Mouse (Mus musculus): ENCODE measurements at regions not wholly inside any gene's neighbourhood (a gene's known extent, or its start where the extent isn't known, plus 50 kb on each side); places are given as distances from the start of the nearest gene placed in this dataset.

DNA sequence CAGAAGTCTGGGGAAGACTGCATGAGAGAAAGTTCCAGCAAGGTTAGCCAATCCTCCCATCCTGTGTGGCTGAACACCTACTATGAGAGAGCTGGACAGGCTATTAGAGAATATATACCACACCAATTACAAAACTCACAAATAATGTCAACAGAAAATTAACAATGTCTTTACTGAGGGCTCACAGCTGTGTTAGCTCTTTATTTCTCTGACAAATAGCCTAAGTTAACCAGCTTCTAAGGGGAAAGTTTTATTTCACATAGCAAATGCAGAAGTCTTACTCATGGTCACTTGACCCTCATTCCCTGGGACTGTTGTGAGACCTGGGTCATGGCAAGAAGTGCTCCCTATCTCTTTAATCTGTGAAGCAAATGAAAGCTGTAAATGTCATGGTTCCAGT is 261.0 kb upstream of the Mctp2 start:
- ATAC-seq (replicated peaks; ENCODE audit: insufficient number of reproducible peaks, low FRiP score, low TSS enrichment, poor library complexity, severe bottlenecking), result no peak

DNA sequence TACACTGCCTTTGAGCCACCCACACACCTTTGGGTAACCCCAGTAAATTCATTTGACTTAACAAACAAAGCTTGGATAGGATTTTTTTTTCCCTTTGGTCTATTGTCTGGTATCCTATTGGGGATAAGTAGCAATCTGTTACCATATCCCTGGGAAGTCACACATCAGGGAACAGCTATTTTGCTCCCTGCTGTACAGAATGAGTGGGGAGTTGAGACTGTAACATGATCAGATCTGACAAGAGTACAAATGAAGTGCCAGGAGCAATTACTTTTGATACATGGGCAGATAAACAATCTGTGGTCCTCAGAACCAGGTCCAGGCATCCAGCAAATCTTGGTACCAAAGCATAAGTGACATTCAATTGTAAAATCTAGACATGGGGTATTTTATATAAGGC is 262.8 kb upstream of the Mctp2 start:
- ATAC-seq (replicated peaks; ENCODE audit: insufficient number of reproducible peaks, low FRiP score, low TSS enrichment, poor library complexity, severe bottlenecking), result no peak

DNA sequence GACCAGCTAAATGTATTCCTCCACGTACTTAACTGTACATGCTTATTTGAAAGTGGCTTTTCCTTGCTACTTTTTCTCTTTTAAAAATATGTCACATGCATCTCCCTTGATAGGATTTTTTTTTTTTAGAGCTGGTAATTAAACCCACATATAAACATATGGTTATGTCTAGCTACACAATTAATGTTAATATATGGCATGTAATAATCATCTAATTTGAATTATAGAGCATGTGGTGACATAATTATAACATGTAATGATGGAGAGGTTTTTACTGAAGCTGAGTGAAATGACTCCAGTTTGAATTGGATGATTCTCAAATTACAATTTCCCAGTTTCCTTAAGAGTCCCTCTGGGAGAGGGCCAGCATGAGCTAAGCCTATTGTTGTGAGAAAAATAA is 267.9 kb upstream of the Mctp2 start:
- no peak for ATAC-seq (replicated peaks; ENCODE audit: insufficient number of reproducible peaks, low FRiP score, low TSS enrichment, poor library complexity, severe bottlenecking)

DNA sequence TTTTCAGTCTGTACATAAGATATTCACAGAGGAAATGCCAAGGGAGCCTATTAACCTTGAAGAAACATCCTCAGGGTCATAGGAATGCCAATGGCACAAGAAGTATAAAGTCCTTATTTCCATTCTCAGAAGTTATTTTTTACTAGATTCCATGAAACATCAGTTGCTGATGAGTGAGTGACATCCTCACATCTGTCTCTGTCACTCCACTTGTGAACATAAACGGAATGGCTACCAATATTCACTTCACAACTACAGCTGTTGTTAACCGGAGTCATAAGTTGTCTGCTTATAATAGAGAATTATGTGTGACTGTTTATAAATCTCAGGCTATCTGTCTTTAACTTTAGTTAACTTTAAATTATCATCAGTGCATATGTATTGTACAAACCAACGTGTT is 278.0 kb upstream of the Mctp2 start:
- ATAC-seq (replicated peaks; ENCODE audit: insufficient number of reproducible peaks, low FRiP score, low TSS enrichment, poor library complexity, severe bottlenecking), result no peak

DNA sequence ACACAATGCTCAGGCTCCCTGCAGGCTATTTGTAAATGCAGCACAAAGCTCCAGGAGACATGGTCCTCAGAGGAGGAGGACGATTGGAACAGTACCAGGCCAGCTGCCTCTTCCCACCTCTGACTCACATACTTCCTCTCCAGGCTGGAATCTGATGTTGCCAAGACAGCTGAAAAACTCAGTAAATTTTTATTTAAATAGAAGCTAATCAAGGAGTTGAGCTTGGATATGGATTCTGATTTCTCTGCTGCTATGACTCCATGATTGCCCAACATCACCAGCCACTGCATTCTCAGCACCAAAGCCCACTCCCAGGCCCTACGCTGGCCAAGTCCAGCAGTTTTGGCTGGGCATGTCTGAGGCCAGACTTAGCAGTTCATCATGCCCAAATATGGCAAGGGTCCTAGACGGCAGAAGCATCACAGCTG is 282.8 kb upstream of the Mctp2 start:
- no peak for ATAC-seq (replicated peaks; ENCODE audit: insufficient number of reproducible peaks, low FRiP score, low TSS enrichment, poor library complexity, severe bottlenecking)

DNA sequence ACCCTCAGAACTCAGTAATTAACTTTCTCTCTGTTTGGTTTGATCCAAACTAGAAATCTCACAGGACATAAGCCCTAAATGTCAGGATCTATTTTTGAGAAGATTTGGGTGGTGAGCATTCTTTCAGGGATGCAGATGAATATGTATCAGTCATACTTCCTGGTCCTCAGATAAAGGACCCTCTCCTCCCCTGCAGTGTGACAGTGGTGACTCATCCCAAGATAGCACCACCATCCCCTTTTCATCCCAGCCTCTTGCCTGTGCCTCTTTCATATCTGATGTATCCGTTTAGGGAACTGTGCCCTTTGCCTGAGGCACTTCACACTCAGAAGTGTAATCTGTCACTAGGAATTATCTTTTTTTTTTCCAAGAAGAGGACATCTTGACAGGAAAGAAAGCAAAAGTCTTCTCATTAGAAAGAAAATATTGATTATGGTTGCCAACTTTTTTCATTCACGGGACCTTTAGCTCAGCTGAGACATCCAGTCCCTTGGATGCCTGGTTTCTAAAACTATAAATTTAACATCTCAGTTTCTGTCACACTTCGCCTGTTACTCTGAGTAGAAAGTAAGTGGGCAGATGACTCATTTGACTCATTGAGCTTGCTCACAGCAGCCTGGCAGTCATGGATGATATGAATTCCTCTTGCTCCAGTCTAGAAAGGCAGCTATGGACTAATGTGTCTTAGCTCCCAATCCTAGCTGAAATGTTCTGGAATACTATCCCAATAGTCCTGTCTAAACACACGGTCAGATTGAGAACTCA is 284.1 kb upstream of the Mctp2 start:
- ATAC-seq (replicated peaks; ENCODE audit: insufficient number of reproducible peaks, low FRiP score, low TSS enrichment, poor library complexity, severe bottlenecking), result no peak

DNA sequence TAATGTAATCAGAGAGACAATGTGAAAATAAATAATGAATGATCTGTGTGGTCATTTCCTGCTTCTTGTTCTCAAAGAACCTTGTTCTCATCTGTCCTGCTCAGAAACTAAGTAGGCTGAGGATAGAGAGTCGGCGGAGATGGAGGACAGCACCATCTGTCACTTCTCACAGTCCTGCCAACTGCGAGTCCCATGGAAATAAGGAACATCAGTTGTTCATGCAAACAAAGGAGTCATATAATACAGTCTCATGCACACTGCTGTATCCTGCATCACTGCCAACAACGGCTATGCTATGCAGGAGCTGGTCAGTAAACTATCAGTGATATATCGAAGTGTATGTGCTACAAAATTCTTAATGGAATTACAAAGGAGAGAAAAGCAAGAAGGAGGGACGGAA is 285.7 kb upstream of the Mctp2 start:
- ATAC-seq (replicated peaks; ENCODE audit: insufficient number of reproducible peaks, low FRiP score, low TSS enrichment, poor library complexity, severe bottlenecking), result no peak

DNA sequence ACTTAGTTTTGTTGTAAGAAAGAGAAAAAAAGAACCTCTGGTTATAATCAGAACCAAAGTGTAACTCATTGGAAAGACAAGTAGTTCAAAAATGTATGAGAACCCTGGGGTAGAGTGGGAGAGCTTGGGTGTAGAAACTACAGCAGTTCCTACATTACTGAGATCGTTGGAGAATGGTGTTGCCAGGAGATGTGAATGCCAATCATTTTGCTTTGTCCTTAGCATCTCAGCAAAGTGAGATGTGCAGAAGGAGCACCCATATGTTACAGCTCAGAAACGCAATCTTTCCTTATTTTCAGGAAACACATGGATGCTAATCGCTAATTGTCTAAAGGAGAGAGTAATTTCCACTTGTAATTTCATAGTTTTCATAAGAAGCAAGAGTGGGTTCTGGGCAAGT is 286.2 kb upstream of the Mctp2 start:
- no peak for ATAC-seq (replicated peaks; ENCODE audit: insufficient number of reproducible peaks, low FRiP score, low TSS enrichment, poor library complexity, severe bottlenecking)

DNA sequence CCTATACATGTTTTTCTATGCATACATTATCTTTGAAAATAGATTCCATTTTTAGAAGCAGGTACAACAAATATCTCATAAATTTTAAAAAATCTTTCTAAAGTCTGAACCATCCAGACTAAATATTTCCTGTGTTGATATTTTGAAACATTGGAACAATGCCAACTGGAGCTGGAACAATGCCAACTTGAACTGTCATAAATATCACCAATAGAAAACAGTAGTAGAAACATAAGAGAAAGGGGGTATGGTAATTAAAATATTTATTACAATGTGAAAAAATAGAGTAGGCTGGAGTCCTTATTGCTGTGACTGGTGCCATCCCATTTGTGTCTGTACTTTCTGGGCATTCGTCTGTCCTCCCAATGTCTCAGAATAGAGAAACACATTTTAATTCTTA is 286.9 kb upstream of the Mctp2 start:
- ATAC-seq (replicated peaks; ENCODE audit: insufficient number of reproducible peaks, low FRiP score, low TSS enrichment, poor library complexity, severe bottlenecking), result no peak

DNA sequence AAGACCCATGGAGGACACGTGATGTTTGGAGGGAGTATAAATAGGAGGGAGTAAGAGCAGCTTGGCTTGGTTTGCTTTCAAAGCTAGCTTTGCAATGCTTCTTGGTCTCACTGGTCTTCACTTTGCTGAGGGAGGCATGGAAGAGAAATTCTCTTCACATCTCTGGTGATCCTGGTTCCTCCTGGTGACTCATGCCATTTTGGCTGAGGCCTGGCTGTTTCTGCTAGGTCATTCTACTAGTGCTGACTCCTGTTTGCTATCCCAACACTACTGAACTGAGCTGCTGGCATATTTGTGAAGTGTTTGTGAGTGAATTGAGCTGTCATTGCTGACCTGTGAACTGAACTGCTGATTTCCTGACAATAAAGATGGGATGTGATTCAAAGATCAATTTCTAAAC is 288.3 kb upstream of the Mctp2 start:
- ATAC-seq (replicated peaks; ENCODE audit: insufficient number of reproducible peaks, low FRiP score, low TSS enrichment, poor library complexity, severe bottlenecking), result no peak

DNA sequence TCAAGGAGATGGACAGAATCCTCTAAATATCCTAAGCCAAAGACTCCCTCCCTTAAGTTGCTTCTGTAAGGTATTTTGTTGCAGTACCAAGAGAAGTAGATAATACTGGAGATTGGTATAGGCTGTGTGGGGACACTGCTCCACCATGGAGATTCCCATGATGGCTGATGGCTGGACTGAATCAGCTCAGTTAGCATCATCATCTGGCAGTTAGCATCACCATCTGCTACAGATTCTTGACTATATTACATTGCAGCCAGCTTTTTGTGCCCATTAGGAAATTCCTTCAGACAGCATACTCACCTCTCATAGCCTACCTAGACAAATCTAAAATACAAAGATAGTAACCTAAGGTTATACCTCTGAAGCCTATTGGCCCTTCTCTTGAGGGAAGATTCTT is 290.6 kb upstream of the Mctp2 start:
- no peak for ATAC-seq (replicated peaks; ENCODE audit: insufficient number of reproducible peaks, low FRiP score, low TSS enrichment, poor library complexity, severe bottlenecking)

DNA sequence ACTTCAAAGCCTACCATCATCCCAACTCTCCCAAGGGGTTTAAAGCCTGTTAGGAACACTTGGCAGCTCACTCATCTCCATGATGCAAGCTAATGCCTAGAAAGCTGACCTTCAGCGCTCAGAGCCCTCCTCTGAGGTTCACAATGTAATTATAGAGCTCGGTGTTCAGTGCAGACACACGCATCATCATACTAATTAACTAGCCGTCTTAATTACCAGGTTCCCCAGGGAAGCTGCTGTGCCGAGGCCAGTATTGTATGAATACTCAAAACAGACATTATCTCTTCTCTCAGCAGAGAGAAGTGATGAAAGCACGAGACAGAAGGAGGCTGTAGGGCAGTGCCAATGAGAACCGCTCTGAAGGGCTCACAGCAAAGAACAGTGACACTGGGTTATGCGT is 295.5 kb upstream of the Mctp2 start:
- ATAC-seq (replicated peaks; ENCODE audit: insufficient number of reproducible peaks, low FRiP score, low TSS enrichment, poor library complexity, severe bottlenecking), result no peak

DNA sequence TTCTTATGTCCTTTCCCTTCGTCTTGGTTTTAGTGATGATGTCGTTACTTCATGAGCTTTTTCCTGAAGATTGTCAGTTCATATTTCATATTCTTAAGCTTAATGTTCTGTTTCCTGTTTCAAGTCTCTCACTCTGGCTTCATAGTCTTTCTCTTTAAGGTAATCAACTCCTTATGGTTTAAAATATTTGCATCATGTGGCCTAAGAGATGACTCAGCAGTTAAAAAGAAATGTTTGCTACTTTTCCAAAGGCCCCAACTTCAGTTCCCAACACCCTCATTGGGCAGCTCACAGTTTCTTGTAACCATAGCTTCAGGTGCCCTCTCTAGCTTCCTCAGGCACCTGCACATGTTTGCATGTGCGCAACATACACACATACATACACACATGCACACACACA is 303.4 kb upstream of the Mctp2 start:
- ATAC-seq (replicated peaks; ENCODE audit: insufficient number of reproducible peaks, low FRiP score, low TSS enrichment, poor library complexity, severe bottlenecking), result no peak

DNA sequence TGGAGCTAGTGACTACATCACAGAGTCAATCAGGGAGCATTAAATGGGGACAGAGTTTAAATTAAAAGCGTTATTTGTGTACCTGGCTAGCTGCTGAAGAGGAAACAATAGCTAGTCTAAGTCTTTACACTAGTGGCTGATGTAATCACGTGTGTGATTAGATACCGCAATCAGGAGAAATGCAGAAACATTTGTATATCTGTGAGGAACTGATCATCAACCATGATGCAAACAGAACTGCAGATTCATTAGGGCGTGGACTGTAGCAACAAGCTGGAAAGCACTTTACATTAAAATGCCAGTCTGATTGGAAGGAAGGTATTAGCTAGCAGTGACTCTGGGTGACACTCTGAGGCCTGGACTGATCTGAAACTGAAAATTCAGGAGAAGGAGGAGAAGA is 308.8 kb upstream of the Mctp2 start:
- ATAC-seq (replicated peaks; ENCODE audit: insufficient number of reproducible peaks, low FRiP score, low TSS enrichment, poor library complexity, severe bottlenecking), result no peak

DNA sequence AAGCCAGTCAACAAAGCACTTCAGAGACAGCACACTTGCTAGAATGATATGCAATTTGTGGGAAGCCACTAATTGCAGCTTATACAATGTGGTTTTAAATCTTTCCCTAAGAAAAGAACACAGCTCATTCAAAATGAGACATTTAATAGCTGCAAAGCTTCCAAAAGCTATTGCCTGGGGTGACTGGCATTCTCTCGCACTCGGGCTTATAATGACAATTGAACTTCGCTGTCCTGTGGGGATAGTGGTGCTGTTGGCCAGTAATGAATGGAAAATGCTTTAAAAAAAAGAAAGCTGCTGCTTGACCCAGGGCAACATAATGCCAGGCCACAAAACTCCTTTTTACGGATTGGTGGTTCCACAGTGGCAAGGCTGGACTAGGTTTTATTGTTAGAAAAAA is 321.0 kb upstream of the Mctp2 start:
- ATAC-seq (replicated peaks; ENCODE audit: insufficient number of reproducible peaks, low FRiP score, low TSS enrichment, poor library complexity, severe bottlenecking), result no peak

DNA sequence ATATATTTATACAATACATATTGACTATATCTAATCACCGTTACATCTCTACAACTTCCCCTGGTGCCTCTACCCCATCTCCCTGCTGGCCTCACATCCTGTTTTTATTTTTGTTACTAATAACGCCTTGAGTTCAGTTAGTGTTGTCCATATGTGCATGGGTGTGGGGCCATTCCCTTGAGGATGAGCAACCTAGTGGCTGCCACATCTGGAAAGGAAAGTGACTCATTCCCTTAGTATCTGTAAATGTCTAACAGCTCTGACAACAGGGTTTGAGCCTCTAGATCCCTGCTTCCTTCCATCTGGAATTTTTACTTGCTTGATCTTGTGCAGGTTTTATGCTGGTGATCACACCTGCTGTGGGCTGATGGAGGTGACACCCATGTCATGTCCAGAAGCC is 333.2 kb upstream of the Mctp2 start:
- no peak for ATAC-seq (replicated peaks; ENCODE audit: insufficient number of reproducible peaks, low FRiP score, low TSS enrichment, poor library complexity, severe bottlenecking)

DNA sequence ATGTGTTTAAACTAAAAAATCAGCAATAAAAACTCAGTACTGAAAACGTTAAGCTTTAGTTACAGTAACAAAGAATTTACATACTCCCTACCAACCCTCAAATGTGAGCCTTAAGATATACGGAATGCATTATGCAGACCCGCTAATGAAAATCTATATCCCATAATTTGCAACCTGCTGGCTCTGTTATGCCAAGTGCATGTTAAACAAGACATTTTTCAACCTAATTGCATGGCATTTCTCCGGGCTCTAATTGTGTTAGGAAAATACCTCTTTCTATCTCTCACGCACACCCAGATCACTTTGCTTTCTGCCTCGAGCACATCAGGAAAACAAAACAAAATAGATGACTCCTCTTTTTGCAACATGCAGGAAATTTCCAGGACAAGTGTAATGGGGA is 368.6 kb upstream of the Mctp2 start:
- ATAC-seq (replicated peaks; ENCODE audit: insufficient number of reproducible peaks, low FRiP score, low TSS enrichment, poor library complexity, severe bottlenecking), result no peak

DNA sequence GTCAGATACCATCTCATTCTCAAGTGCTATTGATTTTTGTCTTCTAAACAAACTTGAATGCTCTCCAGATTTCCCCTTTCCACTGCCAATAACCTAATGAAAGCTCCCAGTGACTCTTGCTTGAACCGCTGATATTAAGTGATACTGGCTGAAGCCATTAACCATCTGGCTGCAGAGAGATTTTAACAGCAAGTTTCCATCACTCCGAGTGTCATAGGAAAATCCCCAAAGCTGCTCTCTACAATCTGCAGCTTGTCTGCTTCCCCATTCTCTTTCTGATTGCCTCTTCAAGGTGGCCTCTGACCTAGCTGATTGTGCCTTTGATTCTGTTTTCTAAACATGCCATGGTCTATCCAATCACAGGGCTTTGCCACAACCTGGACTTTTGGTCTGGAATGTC is 379.4 kb upstream of the Mctp2 start:
- ATAC-seq (replicated peaks; ENCODE audit: insufficient number of reproducible peaks, low FRiP score, low TSS enrichment, poor library complexity, severe bottlenecking), result no peak

DNA sequence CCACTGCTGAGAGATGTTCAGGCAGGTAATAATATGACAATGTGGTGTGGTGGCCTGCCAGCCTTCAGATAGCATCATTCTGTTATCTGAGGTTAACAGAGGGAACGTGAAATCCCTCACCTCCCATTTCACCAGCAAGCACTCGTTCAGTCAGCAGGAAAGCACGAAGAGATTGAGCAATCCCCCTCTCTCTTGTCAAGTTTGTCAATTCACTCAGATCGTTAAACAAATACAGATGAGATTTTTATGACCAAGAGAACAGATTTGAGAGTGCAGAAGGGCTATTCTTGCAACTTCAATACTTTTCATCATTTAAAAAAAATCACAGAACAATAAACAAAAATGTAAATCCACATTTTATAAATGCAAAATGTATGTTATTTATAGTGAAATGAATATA is 380.9 kb upstream of the Mctp2 start:
- no peak for ATAC-seq (replicated peaks; ENCODE audit: insufficient number of reproducible peaks, low FRiP score, low TSS enrichment, poor library complexity, severe bottlenecking)

DNA sequence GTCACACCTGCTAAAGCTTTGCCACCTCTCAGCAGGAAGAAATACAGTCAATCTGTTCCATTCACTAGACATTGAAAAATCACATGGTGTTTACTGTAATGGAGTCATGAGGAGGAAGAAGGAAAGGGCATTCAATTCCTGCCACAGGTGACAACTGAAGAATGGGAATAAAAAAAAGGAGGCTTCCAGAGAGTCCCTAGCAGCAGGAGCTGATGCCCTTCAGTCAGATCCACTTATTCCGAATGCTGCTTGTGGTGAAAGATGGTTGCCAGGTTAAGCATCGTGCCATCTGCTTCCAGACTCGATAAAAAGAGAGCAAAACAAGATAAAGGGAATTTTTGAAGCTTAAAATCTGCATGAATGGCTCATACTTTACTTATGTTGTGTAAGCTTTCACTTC is 385.0 kb upstream of the Mctp2 start:
- ATAC-seq (replicated peaks; ENCODE audit: insufficient number of reproducible peaks, low FRiP score, low TSS enrichment, poor library complexity, severe bottlenecking), result no peak

DNA sequence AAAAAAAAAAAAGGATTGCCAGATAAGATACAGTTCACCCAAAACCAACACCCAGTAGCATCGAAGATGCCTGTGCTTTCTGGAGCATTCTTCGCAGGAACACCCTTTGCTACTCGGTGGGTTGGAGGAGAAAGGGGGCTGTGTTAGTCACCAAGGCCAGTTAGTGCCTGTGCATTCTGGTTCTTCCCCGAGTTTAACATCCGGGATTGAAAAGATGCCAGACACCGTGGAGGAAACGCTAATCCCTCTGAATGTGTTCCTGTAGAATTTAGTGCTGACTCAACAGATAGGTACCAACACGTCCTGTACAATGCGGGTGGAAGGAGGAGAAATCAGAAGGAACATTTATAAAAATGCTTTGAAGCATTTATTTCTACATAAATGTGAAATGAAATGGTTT is 385.5 kb upstream of the Mctp2 start:
- no peak for ATAC-seq (replicated peaks; ENCODE audit: insufficient number of reproducible peaks, low FRiP score, low TSS enrichment, poor library complexity, severe bottlenecking)
